Mouse (Mus musculus): ENCODE results near the gene Amotl2.

Gene Amotl2

GRCm38 (mm10) chr9:102771308-102771895, 54.9 kb downstream of the Amotl2 start:
- no peak for DNase-seq (ENCODE audit: low read depth, low spot score)

GRCm38 (mm10) chr9:102777631-102778591, 61.4 kb downstream of the Amotl2 start:
- no peak for DNase-seq (ENCODE audit: low read depth, low spot score)

- DNase-seq (ENCODE audit: low read depth, low spot score): peak; percentile 67
Measured at GRCm38 (mm10) chr9:102779493-102779892, 63.0 kb downstream of the Amotl2 start.
